Mouse (Mus musculus) right cerebral cortex, adult 18-20 months (tissue): ENCODE measurements around the gene Lpin1.

ENCODE experiments used
- DNase-seq: peaks from one replicate; pipeline ENCODE4 v3.0.0; 2022; ENCODE audit warnings: mixed read lengths

Lpin1 gene

DNA sequence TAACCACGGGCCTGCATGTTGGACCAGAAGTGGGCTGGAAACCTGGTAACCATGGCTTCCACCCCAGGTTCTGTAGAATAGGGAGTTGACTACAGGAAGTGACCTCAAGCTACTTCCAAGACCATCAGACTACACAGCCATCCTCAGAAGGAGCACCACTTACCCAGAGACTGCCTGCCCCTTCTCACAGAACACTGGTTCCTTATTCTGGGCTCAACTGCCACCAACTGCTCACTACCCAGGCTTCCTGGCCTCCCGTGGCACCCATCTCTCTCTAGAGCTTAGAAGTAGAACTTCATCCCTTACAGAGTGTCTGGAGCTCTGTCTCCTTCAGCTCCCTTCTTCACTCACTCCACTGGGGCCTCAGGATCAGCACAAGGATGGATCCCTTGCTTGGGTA, at the start of gene Lpin1:
TSS of gene Lpin1 (minus strand) at position 31 of the 400 bp plus-strand sequence.
- no peak for DNase-seq

DNA sequence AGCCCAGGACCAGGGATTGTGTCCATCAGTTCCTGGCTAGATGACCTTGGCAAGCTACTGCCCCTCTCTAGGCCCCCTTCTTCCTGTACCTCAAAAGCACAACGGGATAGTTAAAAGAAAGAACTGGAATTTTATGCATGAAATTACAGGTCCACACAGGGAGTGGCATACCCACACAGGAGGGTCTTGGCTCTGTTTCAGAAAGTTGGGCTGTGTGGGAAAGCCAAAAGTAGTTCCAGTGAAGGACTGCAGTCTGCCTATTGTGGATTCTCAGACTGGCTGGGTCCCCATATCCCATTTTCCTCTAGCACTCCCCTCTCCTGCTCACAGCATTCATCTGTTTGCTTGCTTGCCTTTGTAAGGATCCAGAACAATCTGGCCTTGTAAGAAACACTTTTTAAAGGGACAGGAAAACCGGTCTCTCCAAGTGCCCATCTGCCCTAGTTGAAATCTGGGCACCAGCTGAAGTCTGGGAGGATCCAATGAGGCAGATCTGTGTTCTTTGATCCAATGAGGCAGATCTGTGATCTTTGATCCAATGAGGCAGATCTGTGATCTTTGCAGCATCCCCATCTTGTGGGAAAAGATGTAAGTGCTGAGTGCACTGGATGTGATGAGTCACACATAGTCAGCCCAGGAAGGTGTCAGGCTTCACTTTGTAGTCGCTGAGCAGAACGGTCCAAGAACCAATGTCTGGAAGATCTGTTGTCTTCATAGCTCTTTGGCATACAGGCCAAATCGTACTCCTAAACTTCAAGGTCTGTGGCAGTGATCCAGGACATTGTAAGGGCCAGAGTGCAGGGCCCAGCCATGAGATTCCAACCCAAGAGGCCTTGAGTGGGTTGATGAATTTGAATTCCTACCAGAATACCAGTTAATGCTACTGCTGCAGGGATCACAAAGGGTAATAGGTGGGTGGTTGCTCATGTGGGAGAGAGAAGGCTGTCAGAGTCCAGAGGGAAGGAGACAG, 46.4 kb upstream of the Lpin1 start:
- DNase-seq: peak; percentile 34

DNA sequence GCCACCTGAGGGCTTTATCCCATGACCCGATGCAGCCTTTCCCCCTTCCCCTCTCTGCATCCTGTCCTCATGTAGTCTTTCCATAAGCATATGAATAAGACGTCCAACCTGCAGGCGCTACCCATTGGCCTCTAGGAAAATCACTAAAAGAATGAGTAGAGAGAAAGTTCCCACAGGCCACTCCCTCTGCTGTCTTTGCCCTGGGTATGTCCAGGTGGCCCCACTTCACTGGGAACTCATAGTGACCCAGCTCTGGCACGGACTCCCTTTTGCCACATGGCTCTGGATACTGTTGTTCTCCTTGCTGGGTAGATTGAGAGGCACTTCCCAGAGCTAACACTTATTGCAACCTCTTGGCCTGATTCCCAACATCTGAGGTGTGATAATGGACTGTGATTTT, 44.8 kb upstream of the Lpin1 start:
- DNase-seq: no peak

DNA sequence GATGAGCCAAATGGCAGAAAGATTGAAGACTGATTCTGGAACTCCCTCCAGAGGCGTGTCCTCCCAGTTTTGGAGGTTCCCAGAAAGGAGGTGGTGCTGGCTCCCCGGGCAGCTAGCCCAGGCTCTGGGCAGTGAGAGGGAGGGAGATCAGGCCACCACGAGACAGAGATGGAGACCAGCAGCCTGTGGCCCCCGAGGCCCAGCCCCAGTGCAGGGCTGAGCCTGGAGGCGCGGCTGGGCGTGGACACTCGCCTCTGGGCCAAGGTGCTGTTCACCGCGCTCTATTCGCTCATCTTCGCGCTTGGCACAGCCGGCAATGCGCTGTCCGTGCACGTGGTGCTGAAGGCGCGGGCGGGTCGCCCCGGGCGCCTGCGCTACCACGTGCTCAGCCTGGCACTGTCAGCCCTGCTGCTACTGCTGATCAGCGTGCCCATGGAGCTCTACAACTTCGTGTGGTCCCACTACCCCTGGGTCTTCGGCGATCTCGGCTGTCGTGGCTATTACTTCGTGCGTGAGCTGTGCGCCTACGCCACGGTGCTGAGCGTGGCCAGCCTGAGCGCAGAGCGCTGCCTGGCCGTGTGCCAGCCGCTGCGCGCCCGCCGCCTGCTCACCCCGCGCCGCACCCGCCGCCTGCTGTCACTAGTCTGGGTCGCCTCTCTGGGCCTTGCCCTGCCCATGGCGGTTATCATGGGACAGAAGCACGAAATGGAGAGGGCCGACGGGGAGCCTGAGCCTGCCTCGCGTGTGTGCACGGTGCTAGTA, 42.7 kb upstream of the Lpin1 start, which contains the start of gene Ntsr2:
TSS of gene Ntsr2 (plus strand) at position 51 of the 762 bp plus-strand sequence.
- peak; percentile 79 for DNase-seq

DNA sequence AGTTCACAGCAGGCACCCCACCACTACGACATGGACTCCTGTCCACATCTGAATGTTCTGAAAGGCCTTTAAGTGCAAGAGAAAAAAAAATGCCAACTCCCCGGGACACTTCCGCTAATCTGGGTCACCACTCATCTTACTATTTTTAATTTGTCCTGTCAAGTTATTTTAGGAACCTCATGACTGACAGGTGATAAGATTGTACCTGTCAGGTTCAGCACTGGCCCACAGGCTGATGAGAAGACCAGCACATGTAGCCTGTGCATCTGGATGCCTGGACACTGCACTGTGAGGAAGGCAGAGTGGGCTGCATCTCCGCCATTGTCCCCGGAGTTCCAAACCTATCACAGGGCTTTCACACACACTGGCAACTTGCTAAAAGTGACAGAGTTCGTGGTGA, 39.1 kb upstream of the Lpin1 start:
- DNase-seq: no peak

DNA sequence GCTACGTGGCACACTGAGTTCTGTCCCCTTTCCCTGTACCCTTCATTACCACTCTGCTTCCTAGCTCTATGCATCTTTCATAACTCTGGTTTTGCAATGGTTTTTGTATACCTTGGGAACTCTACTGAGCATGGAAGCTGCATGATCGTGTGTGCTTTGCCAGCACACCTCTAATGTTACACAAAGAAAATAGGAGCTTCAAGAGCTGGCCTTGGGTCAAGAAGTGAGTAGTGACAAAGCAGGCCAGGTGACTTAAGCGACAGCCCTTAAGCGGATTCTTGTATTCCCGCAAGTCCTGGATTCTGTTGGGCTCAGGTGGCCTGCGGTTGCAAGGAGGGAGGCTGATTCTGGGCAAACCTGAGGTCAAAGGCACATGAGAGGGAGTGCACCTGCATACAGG, 37.5 kb upstream of the Lpin1 start:
- no peak for DNase-seq

DNA sequence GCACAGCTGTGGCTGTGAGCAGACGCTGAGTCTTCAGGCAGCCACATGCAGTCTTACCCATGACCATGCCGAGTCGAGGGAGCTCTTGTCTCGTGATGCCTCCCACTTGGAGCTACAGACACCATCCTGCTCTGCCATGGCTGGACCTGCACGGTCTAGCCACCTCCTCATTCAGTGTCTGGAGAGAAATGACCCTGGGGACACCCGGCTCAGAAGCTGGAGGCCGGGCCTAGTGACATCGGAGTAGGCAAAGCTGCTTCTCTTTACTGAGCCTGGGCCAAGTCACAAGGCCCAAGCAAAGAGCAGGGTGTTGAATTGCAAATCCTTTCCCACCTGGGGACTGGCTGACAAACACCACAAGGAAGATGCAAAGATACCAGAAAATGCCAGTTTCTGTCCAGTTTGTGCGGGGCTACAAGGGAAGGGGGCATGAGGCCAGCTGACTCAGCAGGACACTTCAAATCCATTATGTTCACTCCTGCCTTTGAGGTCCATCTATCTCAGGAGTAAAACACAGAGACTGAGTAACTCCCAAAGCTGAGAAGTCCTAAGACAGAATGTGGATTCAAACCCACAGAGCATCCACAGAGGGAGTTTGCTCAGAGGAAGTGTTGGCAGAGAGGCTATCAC, 36.1 kb upstream of the Lpin1 start:
- no peak for DNase-seq

DNA sequence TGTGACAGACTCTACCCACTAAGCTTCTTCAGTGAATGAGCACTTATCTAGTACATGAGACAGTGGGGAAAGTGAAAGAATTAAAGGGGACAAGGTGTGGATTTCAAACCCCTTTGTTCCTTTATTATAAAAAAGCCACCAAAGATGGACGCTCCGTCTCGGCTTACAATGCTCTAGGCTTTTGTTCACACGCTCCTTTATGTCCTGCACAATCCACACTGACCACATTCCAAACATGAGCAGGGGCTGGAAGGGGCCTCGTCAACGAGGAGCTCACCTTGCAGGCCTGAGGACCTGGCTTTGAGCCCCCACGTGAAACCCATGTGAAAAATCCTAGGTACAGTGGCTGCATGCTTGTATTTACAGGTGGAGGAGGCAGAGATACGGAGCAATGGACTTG, 33.9 kb upstream of the Lpin1 start:
- no peak for DNase-seq

DNA sequence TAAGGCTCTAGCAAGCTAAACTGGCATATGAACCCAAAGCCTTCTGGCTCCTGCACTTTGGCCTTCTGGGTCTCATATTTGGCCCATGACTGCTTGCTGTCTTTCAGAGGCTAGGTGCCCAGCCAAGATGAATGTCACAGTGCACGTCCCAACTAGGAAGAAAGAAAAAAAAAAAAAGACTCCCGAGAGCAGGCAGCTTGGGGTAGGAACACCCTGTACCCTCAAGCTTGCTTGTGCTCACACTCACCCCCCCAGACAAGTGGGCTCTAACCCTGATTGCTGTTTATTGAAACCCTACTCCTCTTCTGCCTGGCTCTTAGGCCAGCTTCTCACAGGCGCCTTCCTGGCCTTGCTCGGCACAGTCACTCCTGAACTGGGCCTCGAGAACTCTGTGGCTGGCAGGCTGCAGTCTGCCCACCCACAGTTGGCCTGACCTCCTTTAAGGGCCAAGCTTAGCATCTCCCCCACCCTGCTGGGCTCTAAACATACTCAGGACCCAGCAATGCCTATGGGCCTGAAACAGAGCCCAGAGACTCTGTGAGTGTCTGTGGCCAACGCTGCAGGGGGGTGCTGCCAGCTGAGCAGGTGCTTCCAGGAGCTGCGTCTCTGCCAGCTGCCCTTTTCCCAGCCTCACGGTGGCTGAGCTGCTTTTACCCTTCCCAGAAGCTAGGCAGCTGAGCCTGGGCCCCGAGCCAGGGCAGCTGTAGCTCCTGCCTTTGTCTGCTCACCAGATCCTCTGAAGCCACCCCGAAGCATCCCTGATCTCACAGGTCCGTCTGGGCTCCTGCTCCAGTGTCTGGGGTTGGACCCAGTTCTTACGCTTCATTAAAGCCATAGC, 33.0 kb upstream of the Lpin1 start:
- peak; percentile 37 for DNase-seq

DNA sequence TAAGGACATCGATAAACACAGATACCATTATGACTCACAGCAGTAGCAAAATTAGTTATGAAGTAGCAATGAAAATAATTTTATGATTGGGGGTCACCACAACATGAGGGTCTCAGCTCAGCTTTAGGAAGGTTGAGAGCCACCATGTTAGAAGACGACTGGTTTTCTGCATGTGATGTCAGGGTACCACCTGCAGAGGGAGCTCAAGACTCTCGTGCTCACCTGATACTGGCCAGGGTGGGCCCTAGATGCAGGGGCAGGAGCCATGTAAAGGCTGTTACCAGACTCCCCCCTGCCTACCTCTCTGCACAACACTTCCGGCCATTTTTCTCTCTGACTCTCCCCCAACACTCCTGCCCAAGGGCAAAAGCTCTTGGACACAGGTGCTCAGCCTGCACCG, 31.2 kb upstream of the Lpin1 start:
- no peak for DNase-seq

DNA sequence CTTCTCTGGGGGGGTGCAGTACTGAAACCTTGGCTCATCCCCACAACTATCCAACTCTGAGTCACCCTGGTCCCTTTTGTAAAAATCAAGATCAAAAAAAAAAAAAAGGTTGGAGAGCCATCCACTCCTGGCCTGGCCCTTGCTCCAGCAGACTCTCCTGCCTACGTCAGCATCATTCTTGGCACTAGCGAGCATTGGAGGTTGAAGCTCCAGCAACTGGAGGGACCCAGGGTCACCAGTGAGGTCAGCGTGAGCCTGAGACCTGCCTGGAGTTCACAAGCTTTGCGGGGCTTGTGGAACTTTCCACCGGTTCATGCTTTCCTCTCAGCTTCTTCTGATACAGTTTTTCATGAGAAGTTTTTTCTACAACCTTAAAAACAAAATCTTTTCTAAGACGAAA, 29.3 kb upstream of the Lpin1 start:
- DNase-seq: no peak

DNA sequence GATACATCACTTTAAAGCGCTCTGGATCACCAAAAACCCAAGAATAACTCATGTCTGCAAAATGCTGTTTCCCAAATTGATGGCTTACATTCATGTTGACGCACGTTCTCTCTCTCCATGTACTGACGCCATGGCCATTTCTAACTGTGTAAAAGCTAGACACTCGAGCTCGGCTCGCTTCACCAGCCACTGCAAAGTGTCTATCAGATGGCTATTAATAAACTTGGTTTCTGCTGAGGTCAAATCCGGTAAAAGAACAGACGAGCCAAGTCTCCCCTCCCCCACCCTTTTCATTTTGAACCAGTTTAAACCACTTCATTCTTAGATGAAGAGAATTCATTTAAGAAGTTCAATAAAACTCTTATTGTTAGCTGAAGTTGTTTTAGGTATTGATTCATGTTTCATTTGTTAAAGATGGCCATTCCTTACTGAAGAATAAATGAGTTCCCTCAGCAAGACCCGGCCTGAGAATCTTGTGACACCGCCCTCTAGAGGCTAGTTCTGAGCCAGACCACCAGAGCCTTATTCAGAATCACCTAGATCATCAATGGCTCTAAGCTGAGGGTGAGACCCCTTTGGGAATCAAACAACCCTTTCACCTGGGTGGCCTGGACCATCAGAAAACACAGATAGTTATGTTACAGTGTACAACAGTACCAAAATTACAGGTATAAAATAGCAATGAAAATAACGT, 28.5 kb upstream of the Lpin1 start:
- DNase-seq: no peak

DNA sequence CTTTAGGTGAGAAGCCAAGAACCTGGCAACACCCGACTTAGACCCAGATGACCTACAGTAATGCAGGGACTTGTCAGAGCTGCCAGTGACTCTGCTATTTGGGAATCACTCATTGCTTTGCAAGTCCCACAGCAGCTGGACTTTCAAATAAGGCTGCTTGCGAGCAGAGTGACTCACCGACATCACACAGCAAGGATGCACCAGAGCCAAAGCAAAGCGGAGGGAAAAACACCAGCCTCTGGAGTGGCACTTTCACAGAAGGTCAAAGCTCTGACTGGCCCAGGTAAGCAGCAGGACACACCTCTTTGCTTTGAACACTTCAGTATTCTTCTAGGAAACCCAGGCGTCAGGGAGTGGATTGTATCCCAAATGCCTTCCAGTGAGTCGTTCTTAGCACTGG, 25.1 kb upstream of the Lpin1 start:
- no peak for DNase-seq

DNA sequence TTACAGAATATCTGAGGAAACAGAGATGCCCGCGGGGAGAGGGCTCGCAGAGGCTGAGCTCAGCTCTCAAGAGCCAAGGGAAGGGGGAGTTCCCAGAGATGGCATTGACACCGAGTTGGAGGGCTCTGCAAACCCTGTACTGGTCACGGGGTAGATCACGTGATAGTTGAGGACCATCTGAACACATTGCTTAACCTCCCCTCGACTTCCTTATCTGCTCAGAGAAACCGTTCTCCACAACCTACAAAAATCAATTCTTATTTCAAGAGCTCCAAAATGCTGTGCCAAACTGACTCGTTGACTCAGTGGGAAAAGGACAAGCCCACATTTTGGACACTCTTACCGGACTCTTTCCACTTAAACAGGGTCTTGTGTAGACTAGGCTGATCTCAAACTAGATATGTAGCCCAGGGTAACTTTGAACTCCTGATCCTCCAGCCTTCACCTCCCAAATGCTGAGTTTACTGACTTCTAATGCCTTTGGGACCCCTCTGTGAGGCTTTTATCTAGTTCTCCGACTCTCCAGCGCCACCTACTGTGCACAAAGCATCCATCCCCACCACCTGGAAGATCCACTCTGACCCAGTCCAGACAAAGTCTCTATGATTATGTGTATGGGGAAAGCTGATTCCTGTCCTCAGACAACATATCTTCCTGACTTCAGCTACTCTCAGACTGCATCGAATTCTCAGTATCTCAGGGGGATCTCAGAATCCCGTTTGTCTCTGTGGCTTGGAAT, 23.5 kb upstream of the Lpin1 start:
- DNase-seq: peak; percentile 30

DNA sequence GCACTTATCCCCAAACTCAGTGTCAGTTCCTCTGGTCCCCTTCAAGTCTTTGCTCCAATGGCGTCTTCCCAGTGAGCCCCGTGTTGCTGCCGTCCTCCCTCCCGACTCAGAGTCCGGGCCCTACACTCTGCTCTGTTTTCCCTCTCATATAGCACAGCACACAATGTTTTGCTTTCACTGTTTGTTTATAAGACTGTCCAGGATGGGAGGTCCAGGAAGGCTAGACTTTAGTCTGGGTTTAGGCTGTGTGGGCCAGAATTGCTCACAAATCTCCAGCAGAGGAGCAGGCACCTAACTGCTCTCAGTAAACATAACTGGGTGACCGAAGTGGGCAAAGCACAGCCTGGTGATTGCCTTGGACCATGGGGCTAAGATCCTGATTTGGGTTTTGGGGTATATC, 22.5 kb upstream of the Lpin1 start:
- no peak for DNase-seq

DNA sequence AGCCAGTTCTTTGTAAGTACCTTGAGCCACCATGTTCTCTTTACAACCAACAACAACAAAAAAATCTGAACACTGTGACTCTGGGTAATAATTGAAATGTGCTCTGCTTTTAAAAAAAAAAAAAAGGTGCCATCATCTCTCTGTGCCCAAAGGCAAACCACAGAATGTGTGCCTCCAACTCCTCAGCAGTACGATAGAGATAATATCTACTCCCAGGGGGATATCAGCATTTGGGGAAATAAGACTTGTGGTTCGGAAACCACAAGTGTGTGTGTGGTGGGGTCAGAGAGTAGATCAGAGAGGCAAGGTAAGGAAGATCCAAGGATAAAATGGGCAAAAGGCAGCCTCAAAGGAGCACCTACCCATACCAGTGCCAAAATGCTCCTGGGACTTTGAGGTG, 20.7 kb upstream of the Lpin1 start:
- DNase-seq: no peak

DNA sequence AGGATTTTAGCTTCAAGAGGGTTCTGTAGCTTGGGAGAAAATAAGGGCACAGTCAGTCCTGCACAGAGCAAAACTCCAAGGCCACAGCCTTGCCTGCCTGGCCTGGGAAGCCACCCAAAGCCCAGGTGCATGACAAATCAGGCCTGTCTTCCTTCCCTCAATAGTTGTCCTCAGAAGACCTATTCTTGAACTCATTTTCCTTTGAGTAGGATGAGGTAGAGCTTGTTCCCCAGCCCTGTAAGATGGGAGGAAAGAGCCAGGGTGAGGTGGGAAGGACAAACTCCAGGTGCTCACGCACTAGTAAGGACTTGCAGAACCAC, 20.1 kb upstream of the Lpin1 start:
- DNase-seq: no peak

DNA sequence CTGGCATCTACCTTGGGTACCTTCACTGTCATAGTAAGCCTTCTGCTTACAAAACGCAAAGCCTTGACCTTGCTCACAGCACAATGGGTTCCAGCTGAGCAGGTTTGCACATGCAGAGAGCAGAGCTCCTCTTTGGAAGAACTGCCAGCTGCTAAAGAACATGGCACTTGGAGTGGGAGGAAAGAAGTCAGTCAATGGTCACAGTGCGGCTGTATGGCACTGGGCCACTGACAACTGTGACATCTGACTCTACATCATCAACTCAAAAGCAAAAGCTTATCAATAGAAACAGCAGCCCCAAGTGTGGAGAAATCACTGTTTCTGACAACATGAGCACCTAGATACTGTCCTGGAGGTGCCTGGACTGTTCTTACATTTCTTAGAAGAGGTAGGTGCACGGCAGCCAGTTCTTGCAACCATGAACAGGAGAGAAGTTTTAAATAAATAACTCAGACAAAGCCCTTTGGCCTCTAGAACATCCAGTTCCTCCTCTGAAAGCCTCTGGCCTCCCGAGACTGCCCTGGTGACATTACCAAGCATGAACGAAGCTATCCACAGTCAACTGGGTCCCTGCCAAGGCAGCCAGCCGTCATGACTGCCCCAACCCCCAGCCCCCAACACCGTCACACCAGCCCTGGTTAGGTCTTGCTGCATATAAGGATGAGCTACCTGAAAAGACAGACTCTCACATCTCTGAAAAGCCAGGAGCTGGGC, 19.5 kb upstream of the Lpin1 start:
- no peak for DNase-seq

DNA sequence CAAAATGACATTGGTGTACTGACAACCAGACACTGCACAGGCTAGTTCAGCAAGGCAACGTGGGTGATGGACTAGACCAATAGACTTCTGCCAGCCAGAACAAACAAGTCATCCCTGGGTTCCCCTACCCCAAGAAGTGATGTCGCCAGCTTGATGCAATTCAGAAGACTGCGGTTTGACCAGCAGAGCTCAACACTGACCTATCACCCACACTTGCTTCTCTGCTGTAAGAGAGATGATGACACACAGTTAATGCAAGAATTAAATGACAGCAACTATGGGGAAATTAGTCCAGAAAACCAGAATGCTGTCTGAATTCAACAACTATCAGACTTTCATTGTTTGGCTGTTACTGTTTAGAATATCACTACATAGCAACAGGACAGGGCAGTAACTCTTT, 9.5 kb upstream of the Lpin1 start:
- no peak for DNase-seq

DNA sequence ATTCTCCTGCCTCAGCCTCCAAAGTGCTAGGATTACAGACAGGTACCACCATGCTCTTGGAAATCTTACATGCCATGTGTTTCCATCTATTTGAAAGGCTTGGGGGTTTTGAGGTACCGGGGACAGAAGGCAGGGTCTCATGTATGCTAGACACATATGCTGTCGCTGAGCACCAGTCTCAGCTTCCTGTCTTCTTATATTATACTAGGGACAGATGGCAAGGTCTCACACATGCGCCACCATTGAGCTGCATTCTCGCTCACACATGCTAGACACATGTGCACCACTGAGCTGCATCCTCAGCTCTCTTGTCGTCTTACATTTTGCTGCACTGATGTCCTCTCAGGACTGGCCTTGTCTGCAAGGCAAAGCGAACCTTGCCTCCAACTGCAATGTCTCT, 8.7 kb upstream of the Lpin1 start:
- DNase-seq: no peak
